Mouse (Mus musculus): ENCODE measurements around the gene Tmem117. TPM values are rescaled to one million over a fixed set of nuclear protein-coding genes. Genes with fewer than 3 reads are reported as not detected.

Tmem117 gene
- polyA plus RNA-seq, 1 experiment from 2014 or later = 0.84 TPM

DNA sequence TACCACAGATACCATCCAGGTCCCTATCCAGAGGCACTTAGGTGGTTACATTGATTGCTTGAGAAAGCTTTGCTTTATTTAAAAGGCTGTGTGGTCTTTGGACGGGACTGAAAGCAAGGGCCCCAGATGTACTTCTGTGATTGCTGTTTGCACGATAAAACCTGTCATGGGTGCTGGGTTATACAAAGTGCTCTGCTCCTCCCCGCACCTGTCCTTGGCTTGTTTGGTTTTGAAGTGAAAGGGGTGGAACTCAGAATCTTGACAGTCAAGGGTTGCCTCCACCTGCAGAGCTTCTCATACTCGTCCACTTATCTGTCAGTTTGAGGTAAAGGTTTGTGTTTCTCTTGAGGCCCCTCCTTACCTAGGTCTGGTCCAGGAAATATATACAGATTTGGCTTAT is 1.5 kb downstream of the Tmem117 start:
- DNase-seq (ENCODE audit: low spot score) = no peak
- whole genome bisulfite sequencing = 84% methylated on average over 4 of the region's 4 CpGs

GRCm38 (mm10) chr15:94634524-94634923 is 5.5 kb downstream of the Tmem117 start:
- WGBS = 82% methylated on average over 11 of the region's 11 CpGs
- Histone ChIP-seq H3K27ac (ENCODE audit: low read depth, low read length) (no peak overlapping the region), H3K4me3 (ENCODE audit: low read depth, low read length) (no peak overlapping the region), H3K4me2 (ENCODE audit: low read depth, low read length, severe bottlenecking) (no peak overlapping the region), H3K4me1 (replicated peaks; ENCODE audit: control insufficient read depth, insufficient read depth, low read length) (no peaks in the 10 kb centered on the region), H3K9ac (ENCODE audit: low read length) (no peak overlapping the region), H3K9me3 (ENCODE audit: control insufficient read depth, low read length) (no peaks in the 10 kb centered on the region), H3K27me3 (ENCODE audit: control insufficient read depth, insufficient read depth, low read length) (peaks cover 10% of the 10 kb centered on the region), H3K36me3 (ENCODE audit: control insufficient read depth, insufficient read depth, low read length) (no peaks in the 10 kb centered on the region)
- ATAC-seq (replicated peaks; ENCODE audit: low FRiP score) (no peak), DNase-seq (ENCODE audit: low spot score) (no peak)

More for the DNA sequence above, 1.5 kb downstream of the Tmem117 start:
- H3K27me3 ChIP-seq (ENCODE audit: control insufficient read depth, insufficient read depth, low read length) = peaks cover 10% of the 10 kb centered on the region
- ATAC-seq (replicated peaks; ENCODE audit: low FRiP score) = no peak
- no peak overlapping the region for H3K4me3 ChIP-seq (ENCODE audit: low read depth, low read length)
- H3K9ac ChIP-seq (ENCODE audit: low read length) = no peak overlapping the region
- H3K9me3 ChIP-seq (ENCODE audit: control insufficient read depth, low read length) = no peaks in the 10 kb centered on the region
- H3K4me2 ChIP-seq (ENCODE audit: low read depth, low read length, severe bottlenecking) = no peak overlapping the region
- no peaks in the 10 kb centered on the region for H3K36me3 ChIP-seq (ENCODE audit: control insufficient read depth, insufficient read depth, low read length)
- no peaks in the 10 kb centered on the region for H3K4me1 ChIP-seq (replicated peaks; ENCODE audit: control insufficient read depth, insufficient read depth, low read length)
- H3K27ac ChIP-seq (ENCODE audit: low read depth, low read length) = no peak overlapping the region

DNA sequence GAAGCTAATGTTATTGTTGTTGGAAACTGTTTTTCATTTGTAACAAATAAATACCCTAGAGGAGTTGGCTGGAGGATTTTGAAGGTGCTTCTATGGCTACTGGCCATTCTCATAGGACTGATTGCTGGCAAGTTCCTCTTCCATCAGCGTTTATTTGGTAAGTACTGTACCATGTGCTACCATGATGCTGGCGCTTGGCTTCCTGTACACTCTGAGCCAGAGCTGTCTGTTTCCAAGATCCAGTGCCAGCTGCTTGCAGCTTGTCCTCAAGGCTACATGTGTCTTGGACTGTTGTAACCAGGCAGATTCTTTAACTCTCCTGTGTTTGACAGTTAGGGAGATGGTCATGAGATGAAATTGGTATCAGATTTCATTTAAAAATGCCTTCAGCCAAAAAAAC is 9.2 kb downstream of the Tmem117 start:
- ATAC-seq (replicated peaks; ENCODE audit: low FRiP score) = no peak
- H3K36me3 ChIP-seq (ENCODE audit: control insufficient read depth, insufficient read depth, low read length) = no peaks in the 10 kb centered on the region
- WGBS = 87% methylated on average over 2 of the region's 2 CpGs

GRCm38 (mm10) chr15:94639126-94639525 is 10.1 kb downstream of the Tmem117 start:
- H3K4me3 ChIP-seq (ENCODE audit: low read depth, low read length) = no peak overlapping the region
- H3K9ac ChIP-seq (ENCODE audit: low read length) = no peak overlapping the region
- no peaks in the 10 kb centered on the region for H3K36me3 ChIP-seq (ENCODE audit: control insufficient read depth, insufficient read depth, low read length)
- no peak overlapping the region for H3K27ac ChIP-seq (ENCODE audit: low read depth, low read length)
- no peaks in the 10 kb centered on the region for H3K9me3 ChIP-seq (ENCODE audit: control insufficient read depth, low read length)
- H3K4me2 ChIP-seq (ENCODE audit: low read depth, low read length, severe bottlenecking) = no peak overlapping the region
- ATAC-seq (replicated peaks; ENCODE audit: low FRiP score) = no peak
- H3K27me3 ChIP-seq (ENCODE audit: control insufficient read depth, insufficient read depth, low read length) = no peaks in the 10 kb centered on the region
- H3K4me1 ChIP-seq (replicated peaks; ENCODE audit: control insufficient read depth, insufficient read depth, low read length) = no peaks in the 10 kb centered on the region
- no peak for DNase-seq (ENCODE audit: low spot score)
- 85% methylated on average over 2 of the region's 2 CpGs for WGBS

More for the DNA sequence above, 9.2 kb downstream of the Tmem117 start:
- Histone ChIP-seq H3K9me3 (ENCODE audit: control insufficient read depth, low read length) (no peaks in the 10 kb centered on the region), H3K9ac (ENCODE audit: low read length) (no peak overlapping the region), H3K27ac (ENCODE audit: low read depth, low read length) (no peak overlapping the region), H3K27me3 (ENCODE audit: control insufficient read depth, insufficient read depth, low read length) (no peaks in the 10 kb centered on the region), H3K4me1 (replicated peaks; ENCODE audit: control insufficient read depth, insufficient read depth, low read length) (no peaks in the 10 kb centered on the region), H3K4me2 (ENCODE audit: low read depth, low read length, severe bottlenecking) (no peak overlapping the region), H3K4me3 (ENCODE audit: low read depth, low read length) (no peak overlapping the region)
- no peak for DNase-seq (ENCODE audit: low spot score)

- WGBS = 40% methylated on average over 6 of the region's 6 CpGs
- H3K4me1 ChIP-seq (replicated peaks; ENCODE audit: control insufficient read depth, insufficient read depth, low read length) = no peaks in the 10 kb centered on the region
- no peak overlapping the region for H3K4me2 ChIP-seq (ENCODE audit: low read depth, low read length, severe bottlenecking)
- DNase-seq (ENCODE audit: low spot score) (no peak), ATAC-seq (replicated peaks; ENCODE audit: low FRiP score) (no peak)
- no peak overlapping the region for H3K9ac ChIP-seq (ENCODE audit: low read length)
- H3K4me3 ChIP-seq (ENCODE audit: low read depth, low read length) = no peak overlapping the region
- no peak overlapping the region for H3K27ac ChIP-seq (ENCODE audit: low read depth, low read length)
- H3K27me3 ChIP-seq (ENCODE audit: control insufficient read depth, insufficient read depth, low read length) = no peaks in the 10 kb centered on the region; the same call in 1 of the 2 replicates
- H3K9me3 ChIP-seq (ENCODE audit: control insufficient read depth, low read length) = no peaks in the 10 kb centered on the region
- no peaks in the 10 kb centered on the region for H3K36me3 ChIP-seq (ENCODE audit: control insufficient read depth, insufficient read depth, low read length)
Observed at GRCm38 (mm10) chr15:94646012-94646411, 17.0 kb downstream of the Tmem117 start.

- no peaks in the 10 kb centered on the region for H3K36me3 ChIP-seq (ENCODE audit: control insufficient read depth, insufficient read depth, low read length)
- H3K9me3 ChIP-seq (ENCODE audit: control insufficient read depth, low read length) = no peaks in the 10 kb centered on the region
- no peaks in the 10 kb centered on the region for H3K4me1 ChIP-seq (replicated peaks; ENCODE audit: control insufficient read depth, insufficient read depth, low read length)
- H3K4me3 ChIP-seq (ENCODE audit: low read depth, low read length) = no peak overlapping the region
- DNase-seq (ENCODE audit: low spot score) = no peak
- H3K4me2 ChIP-seq (ENCODE audit: low read depth, low read length, severe bottlenecking) = no peak overlapping the region
- no peak overlapping the region for H3K9ac ChIP-seq (ENCODE audit: low read length)
- no peak for ATAC-seq (replicated peaks; ENCODE audit: low FRiP score)
- no peaks in the 10 kb centered on the region; the same call in 1 of the 2 replicates for H3K27me3 ChIP-seq (ENCODE audit: control insufficient read depth, insufficient read depth, low read length)
- no peak overlapping the region for H3K27ac ChIP-seq (ENCODE audit: low read depth, low read length)
- WGBS = 81% methylated on average over 8 of the region's 8 CpGs
Observed at GRCm38 (mm10) chr15:94648430-94648829, 19.4 kb downstream of the Tmem117 start.

- Histone ChIP-seq H3K9me3 (ENCODE audit: control insufficient read depth, low read length) (no peaks in the 10 kb centered on the region), H3K27ac (ENCODE audit: low read depth, low read length) (no peak overlapping the region), H3K4me1 (replicated peaks; ENCODE audit: control insufficient read depth, insufficient read depth, low read length) (no peaks in the 10 kb centered on the region), H3K4me3 (ENCODE audit: low read depth, low read length) (no peak overlapping the region), H3K27me3 (ENCODE audit: control insufficient read depth, insufficient read depth, low read length) (no peaks in the 10 kb centered on the region; the same call in 1 of the 2 replicates), H3K4me2 (ENCODE audit: low read depth, low read length, severe bottlenecking) (no peak overlapping the region), H3K36me3 (ENCODE audit: control insufficient read depth, insufficient read depth, low read length) (no peaks in the 10 kb centered on the region), H3K9ac (ENCODE audit: low read length) (no peak overlapping the region)
- no peak for DNase-seq (ENCODE audit: low spot score)
- ATAC-seq (replicated peaks; ENCODE audit: low FRiP score) = no peak
- 52% methylated on average over 17 of the region's 17 CpGs for WGBS
Observed at GRCm38 (mm10) chr15:94649071-94649765, 20.2 kb downstream of the Tmem117 start.

GRCm38 (mm10) chr15:94649766-94650120 is 20.7 kb downstream of the Tmem117 start:
- H3K9ac ChIP-seq (ENCODE audit: low read length) = no peak overlapping the region
- no peak overlapping the region for H3K4me3 ChIP-seq (ENCODE audit: low read depth, low read length)
- no peaks in the 10 kb centered on the region; the same call in 1 of the 2 replicates for H3K27me3 ChIP-seq (ENCODE audit: control insufficient read depth, insufficient read depth, low read length)
- H3K9me3 ChIP-seq (ENCODE audit: control insufficient read depth, low read length) = no peaks in the 10 kb centered on the region
- H3K4me2 ChIP-seq (ENCODE audit: low read depth, low read length, severe bottlenecking) = no peak overlapping the region
- no peak for ATAC-seq (replicated peaks; ENCODE audit: low FRiP score)
- no peaks in the 10 kb centered on the region for H3K4me1 ChIP-seq (replicated peaks; ENCODE audit: control insufficient read depth, insufficient read depth, low read length)
- 76% methylated on average over 13 of the region's 13 CpGs for WGBS
- no peak for DNase-seq (ENCODE audit: low spot score)
- H3K27ac ChIP-seq (ENCODE audit: low read depth, low read length) = no peak overlapping the region
- H3K36me3 ChIP-seq (ENCODE audit: control insufficient read depth, insufficient read depth, low read length) = no peaks in the 10 kb centered on the region

- H3K4me1 ChIP-seq (replicated peaks; ENCODE audit: control insufficient read depth, insufficient read depth, low read length) = no peaks in the 10 kb centered on the region
- H3K27me3 ChIP-seq (ENCODE audit: control insufficient read depth, insufficient read depth, low read length) = no peaks in the 10 kb centered on the region; the same call in 1 of the 2 replicates
- no peaks in the 10 kb centered on the region for H3K36me3 ChIP-seq (ENCODE audit: control insufficient read depth, insufficient read depth, low read length)
- no peak overlapping the region for H3K4me3 ChIP-seq (ENCODE audit: low read depth, low read length)
- no peak overlapping the region for H3K4me2 ChIP-seq (ENCODE audit: low read depth, low read length, severe bottlenecking)
- no peak overlapping the region for H3K9ac ChIP-seq (ENCODE audit: low read length)
- no peak overlapping the region for H3K27ac ChIP-seq (ENCODE audit: low read depth, low read length)
- no peaks in the 10 kb centered on the region for H3K9me3 ChIP-seq (ENCODE audit: control insufficient read depth, low read length)
- DNase-seq (ENCODE audit: low spot score) (no peak), ATAC-seq (replicated peaks; ENCODE audit: low FRiP score) (no peak)
- 78% methylated on average over 9 of the region's 9 CpGs for WGBS
Observed at GRCm38 (mm10) chr15:94651350-94651749, 22.3 kb downstream of the Tmem117 start.
